Mouse (Mus musculus) stomach, embryonic 14.5 days (tissue): ENCODE measurements around the gene Fbrsl1. TPM values are rescaled to one million over a fixed set of nuclear protein-coding genes. Genes with fewer than 3 reads are reported as not detected.
A peak's percentile ranks its signal among the peaks of the same experiment; 100 is the strongest.

Experiments
- ATAC-seq: fragments of 200-750 bp; cut with Nextera tagmentation; 2 replicates; pipeline ENCODE4 v1.8.0; 2017; ENCODE audit warnings: low read depth, moderate TSS enrichment; ENCODE audit not compliant: insufficient number of reproducible peaks, insufficient read depth, low FRiP score
- H3K27ac ChIP-seq: fragments of 300-500 bp; sonication (generic); 2 replicates; pipeline ENCODE4 v1.5.1; 2014; ENCODE audit warnings: mild to moderate bottlenecking, low read length, moderate library complexity, mixed read lengths
- H3K27me3 ChIP-seq: fragments of 300-500 bp; sonication (generic); 2 replicates; pipeline ENCODE4 v1.6.1; 2014; ENCODE audit warnings: low read length, control low read depth, mixed read lengths; ENCODE audit not compliant: control insufficient read depth, insufficient read depth
- H3K36me3 ChIP-seq: fragments of 300-500 bp; sonication (generic); 2 replicates; pipeline ENCODE4 v1.6.1; 2014; ENCODE audit warnings: mild to moderate bottlenecking, control low read depth, low read length, moderate library complexity, mixed read lengths; ENCODE audit not compliant: control insufficient read depth, insufficient read depth
- H3K4me1 ChIP-seq: fragments of 300-500 bp; sonication (generic); 2 replicates; pipeline ENCODE4 v1.6.1; 2014; ENCODE audit warnings: low read length, control low read depth, mixed read lengths; ENCODE audit not compliant: control insufficient read depth, insufficient read depth
- H3K4me2 ChIP-seq: fragments of 300-500 bp; sonication (generic); replicated peaks from 2 replicates; pipeline ENCODE4 v1.6.1; 2014; ENCODE audit warnings: low read depth, low read length, control low read depth
- H3K4me3 ChIP-seq: fragments of 300-500 bp; sonication (generic); 2 replicates; pipeline ENCODE4 v1.5.1; 2014; ENCODE audit warnings: low read depth, low read length, control low read depth
- H3K9ac ChIP-seq: fragments of 300-500 bp; sonication (generic); replicated peaks from 2 replicates; pipeline ENCODE4 v1.6.1; 2014; ENCODE audit warnings: low read depth, mild to moderate bottlenecking, control low read depth, low read length, moderate library complexity, mixed read lengths
- H3K9me3 ChIP-seq: fragments of 300-500 bp; sonication (generic); 2 replicates; pipeline ENCODE4 v1.6.1; 2016; ENCODE audit warnings: low read depth, low read length, control low read depth; ENCODE audit not compliant: control insufficient read depth
- WGBS: fragments of 180-500 bp; shearing (Covaris S2); extraction: QIAGEN DNeasy Blood & Tissue Kit; methylation state at CpG from one replicate; pipeline ENCODE4 v1.1.7; 2014; 5-methylcytosine and 5-hydroxymethylcytosine counted together
- polyA plus RNA-seq: library from polyadenylated mRNA; unstranded; fragments of >200 nt; fragmentation: Nextera tagmentation; extraction: Ambion mirVana; gene quantifications from 2 replicates; pipeline ENCODE4 v1.2.1, GENCODE M21; 2014

Fbrsl1 gene
- polyA plus RNA-seq, 1 experiment from 2014 or later, result 9.8 TPM

GRCm38 (mm10) chr5:110384491-110384890 lies 63.8 kb downstream of the Fbrsl1 start:
- WGBS, result 87% methylated on average over 6 of the region's 6 CpGs
- no peak overlapping the region for H3K4me3 ChIP-seq
- H3K9me3 ChIP-seq, result no peaks in the 10 kb centered on the region
- no peak for ATAC-seq
- 0 out of 2 replicates have a peak, but pooled peaks cover 3% of the 10 kb centered on the region for H3K4me1 ChIP-seq
- H3K27me3 ChIP-seq, result no peaks in the 10 kb centered on the region
- H3K36me3 ChIP-seq, result no peaks in the 10 kb centered on the region; the same call in 1 of the 2 replicates
- no peak overlapping the region for H3K9ac ChIP-seq
- H3K4me2 ChIP-seq, result no peak overlapping the region
- H3K27ac ChIP-seq, result no peak overlapping the region

- Histone ChIP-seq H3K4me3 (no peak overlapping the region), H3K27me3 (no peaks in the 10 kb centered on the region), H3K9me3 (no peaks in the 10 kb centered on the region), H3K4me1 (no peaks in the 10 kb centered on the region), H3K4me2 (no peak overlapping the region), H3K27ac (no peak overlapping the region), H3K9ac (no peak overlapping the region), H3K36me3 (peaks cover 13% of the 10 kb centered on the region)
- 81% methylated on average over 4 of the region's 4 CpGs for WGBS
- no peak for ATAC-seq
Measured at GRCm38 (mm10) chr5:110379823-110380222, 68.5 kb downstream of the Fbrsl1 start.

- ATAC-seq, result no peak
- peaks cover 15% of the 10 kb centered on the region for H3K36me3 ChIP-seq
- WGBS, result 90% methylated on average over 14 of the region's 15 CpGs
Measured at GRCm38 (mm10) chr5:110379086-110379485, 69.2 kb downstream of the Fbrsl1 start.

GRCm38 (mm10) chr5:110378181-110378583 lies 70.1 kb downstream of the Fbrsl1 start:
- no peaks in the 10 kb centered on the region for H3K27me3 ChIP-seq
- peaks cover 18% of the 10 kb centered on the region for H3K36me3 ChIP-seq
- H3K4me1 ChIP-seq, result no peaks in the 10 kb centered on the region
- WGBS, result 41% methylated on average over 20 of the region's 20 CpGs
- no peak overlapping the region for H3K4me2 ChIP-seq
- no peak overlapping the region for H3K9ac ChIP-seq
- H3K27ac ChIP-seq, result no peak overlapping the region
- H3K9me3 ChIP-seq, result no peaks in the 10 kb centered on the region
- H3K4me3 ChIP-seq, result no peak overlapping the region
- ATAC-seq, result no peak

More at GRCm38 (mm10) chr5:110379086-110379485, 69.2 kb downstream of the Fbrsl1 start:
- no peaks in the 10 kb centered on the region for H3K27me3 ChIP-seq
- no peak overlapping the region for H3K4me2 ChIP-seq
- H3K4me1 ChIP-seq, result no peaks in the 10 kb centered on the region
- no peaks in the 10 kb centered on the region for H3K9me3 ChIP-seq
- no peak overlapping the region for H3K4me3 ChIP-seq
- no peak overlapping the region for H3K9ac ChIP-seq
- no peak overlapping the region for H3K27ac ChIP-seq

- peaks cover 18% of the 10 kb centered on the region for H3K36me3 ChIP-seq
- ATAC-seq, result no peak
- no peaks in the 10 kb centered on the region for H3K9me3 ChIP-seq
- no peak overlapping the region for H3K9ac ChIP-seq
- no peak overlapping the region for H3K4me3 ChIP-seq
- H3K27ac ChIP-seq, result no peak overlapping the region
- H3K4me2 ChIP-seq, result no peak overlapping the region
- 54% methylated on average over 8 of the region's 8 CpGs for WGBS
- no peaks in the 10 kb centered on the region for H3K4me1 ChIP-seq
- no peaks in the 10 kb centered on the region for H3K27me3 ChIP-seq
Measured at GRCm38 (mm10) chr5:110376802-110377433, 71.4 kb downstream of the Fbrsl1 start.

- peak; percentile 14; the same call in 1 of the 2 replicates for ATAC-seq
Measured at GRCm38 (mm10) chr5:110363822-110364545, 84.3 kb downstream of the Fbrsl1 start.

GRCm38 (mm10) chr5:110363179-110363821 lies 85.0 kb downstream of the Fbrsl1 start:
- Histone ChIP-seq H3K27me3 (no peaks in the 10 kb centered on the region), H3K9ac (peak overlapping the region; percentile 50), H3K36me3 (no peaks in the 10 kb centered on the region; the same call in 1 of the 2 replicates), H3K4me3 (peak overlapping the region; percentile 46), H3K4me1 (peaks cover 4% of the 10 kb centered on the region; the same call in 1 of the 2 replicates), H3K27ac (peak overlapping the region; percentile 48; the same call in 1 of the 2 replicates), H3K4me2 (peak overlapping the region; percentile 88), H3K9me3 (no peaks in the 10 kb centered on the region)
- ATAC-seq, result peak; percentile 81
- WGBS, result 3% methylated on average over 72 of the region's 72 CpGs

More at GRCm38 (mm10) chr5:110363822-110364545, 84.3 kb downstream of the Fbrsl1 start:
- peak overlapping the region; percentile 46 for H3K4me3 ChIP-seq
- no peaks in the 10 kb centered on the region; the same call in none of the 2 replicates for H3K36me3 ChIP-seq
- peak overlapping the region; percentile 50; the same call in 1 of the 2 replicates for H3K9ac ChIP-seq
- H3K27me3 ChIP-seq, result no peaks in the 10 kb centered on the region
- H3K9me3 ChIP-seq, result no peaks in the 10 kb centered on the region
- 43% methylated on average over 11 of the region's 11 CpGs for WGBS
- peak overlapping the region; percentile 48; the same call in 1 of the 2 replicates for H3K27ac ChIP-seq
- H3K4me2 ChIP-seq, result peak overlapping the region; percentile 88
- H3K4me1 ChIP-seq, result peaks cover 4% of the 10 kb centered on the region; the same call in 1 of the 2 replicates

- H3K36me3 ChIP-seq, result no peaks in the 10 kb centered on the region; the same call in 1 of the 2 replicates
- H3K4me2 ChIP-seq, result peak overlapping the region; percentile 88
- no peaks in the 10 kb centered on the region for H3K9me3 ChIP-seq
- peak overlapping the region; percentile 46 for H3K4me3 ChIP-seq
- WGBS, result 3% methylated on average over 28 of the region's 28 CpGs
- no peaks in the 10 kb centered on the region for H3K27me3 ChIP-seq
- 0 out of 2 replicates have a peak, but pooled peaks have one; percentile 34 for ATAC-seq
- H3K4me1 ChIP-seq, result peaks cover 4% of the 10 kb centered on the region; the same call in 1 of the 2 replicates
- H3K9ac ChIP-seq, result peak overlapping the region; percentile 50; the same call in 1 of the 2 replicates
- peak overlapping the region; percentile 48; the same call in 1 of the 2 replicates for H3K27ac ChIP-seq
Measured at GRCm38 (mm10) chr5:110362813-110363178, 85.5 kb downstream of the Fbrsl1 start.
